Mouse (Mus musculus): ENCODE results near the gene Plxdc2. TPM values are rescaled to one million over a fixed set of nuclear protein-coding genes. Genes with fewer than 3 reads are reported as not detected.
A peak's percentile ranks its signal among the peaks of the same experiment; 100 is the strongest.
"Not testable (repeated sequence)": the region's sequence is repeated elsewhere in the genome, so short reads cannot be mapped to it uniquely, and the experiment has no call there.

The Plxdc2 gene
- polyA plus RNA-seq, 1 experiment from 2014 or later = 20.3 TPM

- 87% methylated on average over 2 of the region's 2 CpGs for WGBS
- Histone ChIP-seq H3K27me3 (replicated peaks) (no peaks in the 10 kb centered on the region), H3K9ac (no peak overlapping the region), H3K9me3 (no peaks in the 10 kb centered on the region), H3K36me3 (no peaks in the 10 kb centered on the region), H3K4me2 (no peak overlapping the region), H3K27ac (replicated peaks) (no peak overlapping the region), H3K4me1 (no peaks in the 10 kb centered on the region), H3K4me3 (no peak overlapping the region)
- ATAC-seq (ENCODE audit: extremely low read depth, insufficient number of reproducible peaks, low FRiP score, low TSS enrichment) = no peak
Observed at GRCm38 (mm10) chr2:16759766-16760165, 403.7 kb downstream of the Plxdc2 start.

- not testable (repeated sequence) for H3K4me3 ChIP-seq; H3K9me3 ChIP-seq; H3K4me2 ChIP-seq; ATAC-seq (ENCODE audit: extremely low read depth, insufficient number of reproducible peaks, low FRiP score, low TSS enrichment); H3K9ac ChIP-seq; H3K27me3 ChIP-seq (replicated peaks); H3K36me3 ChIP-seq; H3K27ac ChIP-seq (replicated peaks)
- 93% methylated on average over 5 of the region's 7 CpGs for WGBS
- peaks cover 16% of the 10 kb centered on the region for H3K4me1 ChIP-seq
Observed at GRCm38 (mm10) chr2:16769149-16769548, 413.0 kb downstream of the Plxdc2 start.

GRCm38 (mm10) chr2:16773398-16774113 is 417.5 kb downstream of the Plxdc2 start:
- no peak overlapping the region for H3K9ac ChIP-seq
- 7% methylated on average over 1 of the region's 1 CpGs for WGBS
- H3K4me2 ChIP-seq = no peak overlapping the region
- no peak for ATAC-seq (ENCODE audit: extremely low read depth, insufficient number of reproducible peaks, low FRiP score, low TSS enrichment)
- no peaks in the 10 kb centered on the region for H3K36me3 ChIP-seq
- H3K27ac ChIP-seq (replicated peaks) = 0 out of 2 replicates have a peak overlapping the region, but pooled peaks have one; percentile 20
- peaks cover 17% of the 10 kb centered on the region for H3K4me1 ChIP-seq
- no peaks in the 10 kb centered on the region for H3K27me3 ChIP-seq (replicated peaks)
- no peaks in the 10 kb centered on the region for H3K9me3 ChIP-seq
- H3K4me3 ChIP-seq = no peak overlapping the region

GRCm38 (mm10) chr2:16774114-16774433 is 418.0 kb downstream of the Plxdc2 start:
- Histone ChIP-seq H3K4me1 (peaks cover 17% of the 10 kb centered on the region), H3K36me3 (no peaks in the 10 kb centered on the region), H3K9me3 (no peaks in the 10 kb centered on the region), H3K27me3 (replicated peaks) (no peaks in the 10 kb centered on the region), H3K4me2 (no peak overlapping the region), H3K27ac (replicated peaks) (no peak overlapping the region), H3K4me3 (no peak overlapping the region), H3K9ac (no peak overlapping the region)
- no peak for ATAC-seq (ENCODE audit: extremely low read depth, insufficient number of reproducible peaks, low FRiP score, low TSS enrichment)
- 63% methylated on average over 3 of the region's 3 CpGs for WGBS

GRCm38 (mm10) chr2:16795283-16795682 is 439.2 kb downstream of the Plxdc2 start:
- H3K27ac ChIP-seq (replicated peaks) = no peak overlapping the region
- no peak overlapping the region for H3K4me3 ChIP-seq
- no peak overlapping the region for H3K4me2 ChIP-seq
- H3K36me3 ChIP-seq = no peaks in the 10 kb centered on the region
- H3K9me3 ChIP-seq = no peaks in the 10 kb centered on the region
- H3K9ac ChIP-seq = no peak overlapping the region
- no peaks in the 10 kb centered on the region for H3K4me1 ChIP-seq
- H3K27me3 ChIP-seq (replicated peaks) = no peaks in the 10 kb centered on the region
- ATAC-seq (ENCODE audit: extremely low read depth, insufficient number of reproducible peaks, low FRiP score, low TSS enrichment) = no peak

Data from heart, embryonic 13.5 days (tissue).